Mouse (Mus musculus) activated CD4-positive, CD25-positive, alpha-beta regulatory T cell, adult 4 months (primary cell): ENCODE measurements around the gene Morf4l1. TPM values are rescaled to one million over a fixed set of nuclear protein-coding genes. Genes with fewer than 3 reads are reported as not detected.
A peak's percentile ranks its signal among the peaks of the same experiment; 100 is the strongest.

ENCODE experiments used
- ATAC-seq: one replicate; pipeline ENCODE4 v1.8.0; 2017
- polyA plus RNA-seq, 2 experiments: library from polyadenylated mRNA; unstranded; fragments of 100-300 nt; shearing (Covaris generic); gene quantifications; one replicate each; pipeline ENCODE4 v1.2.1; 2017

The Morf4l1 gene
- 100 to 1,000 TPM; 299 to 332 TPM for polyA plus RNA-seq

- ATAC-seq = peak; percentile 89
Measured at GRCm38 (mm10) chr9:90114567-90115307, at the start of gene Morf4l1. Gene Morf4l1 (minus strand): TSS chr9:90114774.

GRCm38 (mm10) chr9:90163749-90164095, 49.1 kb upstream of the Morf4l1 start:
- ATAC-seq = no peak

- no peak for ATAC-seq
Measured at GRCm38 (mm10) chr9:90162926-90163748, 48.6 kb upstream of the Morf4l1 start, which contains the start of gene Adamts7. Gene Adamts7 (plus strand): TSS chr9:90163069.

- no peak for ATAC-seq
Measured at GRCm38 (mm10) chr9:90162243-90162925, 47.8 kb upstream of the Morf4l1 start.

GRCm38 (mm10) chr9:90146869-90147268, 32.3 kb upstream of the Morf4l1 start:
- no peak for ATAC-seq

- no peak for ATAC-seq
Measured at GRCm38 (mm10) chr9:90145788-90146187, 31.2 kb upstream of the Morf4l1 start.

GRCm38 (mm10) chr9:90136678-90136965, 22.0 kb upstream of the Morf4l1 start:
- no peak for ATAC-seq

GRCm38 (mm10) chr9:90135963-90136677, 21.5 kb upstream of the Morf4l1 start:
- no peak for ATAC-seq

GRCm38 (mm10) chr9:90135466-90135865, 20.9 kb upstream of the Morf4l1 start:
- ATAC-seq = no peak

- no peak for ATAC-seq
Measured at GRCm38 (mm10) chr9:90133562-90134355, 19.2 kb upstream of the Morf4l1 start.

- no peak for ATAC-seq
Measured at GRCm38 (mm10) chr9:90128636-90129201, 14.1 kb upstream of the Morf4l1 start.

- no peak for ATAC-seq
Measured at GRCm38 (mm10) chr9:90127146-90127545, 12.6 kb upstream of the Morf4l1 start.

GRCm38 (mm10) chr9:90126260-90127010, 11.9 kb upstream of the Morf4l1 start:
- ATAC-seq = peak; percentile 82

- no peak for ATAC-seq
Measured at GRCm38 (mm10) chr9:90125416-90126099, 11.0 kb upstream of the Morf4l1 start.

GRCm38 (mm10) chr9:90124873-90125245, 10.3 kb upstream of the Morf4l1 start:
- ATAC-seq = no peak

GRCm38 (mm10) chr9:90124156-90124872, 9.7 kb upstream of the Morf4l1 start:
- no peak for ATAC-seq

- ATAC-seq = no peak
Measured at GRCm38 (mm10) chr9:90122246-90122740, 7.7 kb upstream of the Morf4l1 start.

- ATAC-seq = no peak
Measured at GRCm38 (mm10) chr9:90117234-90117633, 2.7 kb upstream of the Morf4l1 start.

- ATAC-seq = no peak
Measured at GRCm38 (mm10) chr9:90115308-90115700, 730 bp upstream of the Morf4l1 start.
